Mouse (Mus musculus) layer of hippocampus, adult 9-11 months (tissue): ENCODE results near the gene Hhat.

ENCODE experiments used
- DNase-seq: peaks from one replicate; pipeline ENCODE4 v3.0.0; 2022

The Hhat gene

DNA sequence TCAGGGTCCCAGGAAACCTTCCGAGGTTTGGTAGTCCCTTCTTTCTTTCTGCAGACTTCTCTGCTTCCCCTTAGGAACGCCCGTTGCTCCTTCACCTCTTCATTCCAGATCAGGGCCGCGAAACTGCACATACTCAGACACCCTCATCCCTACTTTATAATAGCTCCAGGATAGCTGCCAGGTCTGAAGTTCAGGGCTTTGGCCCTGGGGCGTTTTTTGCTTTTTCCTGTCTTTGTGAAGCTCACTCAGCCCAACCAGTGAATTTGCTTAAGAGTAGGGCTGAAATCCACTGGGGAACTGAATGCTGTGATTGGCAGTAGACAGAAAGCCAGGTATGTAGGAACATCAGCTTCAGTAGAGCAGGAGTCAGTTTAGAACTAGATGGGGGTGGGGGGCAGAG lies 293.5 kb downstream of the Hhat start:
- no peak for DNase-seq

DNA sequence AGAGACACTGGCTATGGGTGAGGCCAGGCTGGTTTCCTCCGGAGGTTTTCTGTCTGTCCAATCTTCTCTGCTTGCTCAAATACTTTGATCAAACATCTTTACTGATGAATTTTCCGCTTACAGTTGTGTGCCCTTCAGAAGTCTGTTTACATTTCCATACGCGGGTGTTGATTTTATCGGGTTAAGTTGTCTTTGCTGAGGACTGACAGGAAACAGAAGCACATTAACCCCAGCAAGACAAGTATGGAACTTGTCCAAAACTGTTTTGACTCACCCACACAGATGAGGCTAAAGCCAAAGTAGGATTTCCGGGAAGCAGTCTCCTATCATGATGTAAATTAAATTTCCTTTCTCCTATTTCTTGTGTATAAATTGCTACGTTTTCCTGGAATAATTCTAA lies 294.3 kb downstream of the Hhat start:
- DNase-seq, result no peak

DNA sequence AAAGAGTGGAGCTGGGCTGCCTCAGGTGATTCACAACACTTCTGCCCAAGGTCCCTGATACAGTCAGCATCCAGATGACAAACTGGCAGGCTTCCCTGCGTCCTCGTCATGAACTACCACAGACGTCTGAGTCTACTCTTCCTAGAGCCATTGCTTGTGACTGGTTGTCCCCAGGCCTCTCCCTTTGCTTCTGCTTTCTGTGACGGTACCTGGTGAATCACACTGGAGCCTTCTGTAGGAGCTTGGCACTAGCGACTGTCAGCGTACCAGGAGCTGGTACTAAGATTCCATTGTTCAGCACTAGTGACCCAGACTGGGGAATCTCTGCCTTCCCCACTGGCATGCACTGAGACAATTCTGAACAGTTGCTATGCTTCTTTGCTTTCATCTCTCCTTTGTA lies 297.9 kb downstream of the Hhat start:
- DNase-seq, result no peak

DNA sequence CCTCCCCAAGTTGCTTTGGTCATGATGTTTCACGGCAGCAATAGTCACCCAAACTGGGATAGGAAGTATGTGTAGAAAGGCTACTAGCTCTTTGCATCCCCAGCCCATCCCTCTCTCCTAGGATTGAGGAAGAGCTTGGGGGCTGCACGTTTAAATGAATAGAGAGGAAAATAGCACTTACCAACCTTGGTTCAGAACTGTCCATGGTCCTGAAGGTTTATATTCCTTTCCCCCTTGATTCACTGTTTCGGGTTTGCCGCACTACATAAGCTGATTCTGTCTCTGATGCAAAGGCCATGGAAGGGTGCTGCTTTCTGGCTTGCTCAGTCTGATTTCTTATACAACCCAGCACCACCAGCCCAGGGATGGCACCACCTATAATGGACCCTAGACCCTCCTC lies 298.7 kb downstream of the Hhat start:
- DNase-seq, result no peak

DNA sequence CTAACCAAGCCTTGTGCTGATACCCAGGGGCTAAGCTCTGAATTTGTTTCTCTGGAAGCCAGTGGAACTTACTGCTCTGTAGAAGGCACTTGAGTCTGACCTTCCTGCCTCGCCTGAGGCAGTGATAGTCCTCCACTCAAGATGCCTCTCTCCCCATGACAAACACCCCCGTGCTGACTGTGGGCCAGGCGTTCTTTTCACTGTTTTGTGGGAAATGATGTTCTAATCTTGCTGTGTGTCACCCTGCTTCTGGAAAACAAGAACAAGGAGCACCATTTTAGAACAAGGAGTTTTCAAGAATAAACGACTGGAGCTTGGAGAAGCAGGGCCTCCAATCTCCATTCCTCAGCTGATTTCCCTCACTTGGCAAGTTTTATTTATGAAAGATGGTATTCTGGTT lies 307.3 kb downstream of the Hhat start:
- DNase-seq, result no peak

DNA sequence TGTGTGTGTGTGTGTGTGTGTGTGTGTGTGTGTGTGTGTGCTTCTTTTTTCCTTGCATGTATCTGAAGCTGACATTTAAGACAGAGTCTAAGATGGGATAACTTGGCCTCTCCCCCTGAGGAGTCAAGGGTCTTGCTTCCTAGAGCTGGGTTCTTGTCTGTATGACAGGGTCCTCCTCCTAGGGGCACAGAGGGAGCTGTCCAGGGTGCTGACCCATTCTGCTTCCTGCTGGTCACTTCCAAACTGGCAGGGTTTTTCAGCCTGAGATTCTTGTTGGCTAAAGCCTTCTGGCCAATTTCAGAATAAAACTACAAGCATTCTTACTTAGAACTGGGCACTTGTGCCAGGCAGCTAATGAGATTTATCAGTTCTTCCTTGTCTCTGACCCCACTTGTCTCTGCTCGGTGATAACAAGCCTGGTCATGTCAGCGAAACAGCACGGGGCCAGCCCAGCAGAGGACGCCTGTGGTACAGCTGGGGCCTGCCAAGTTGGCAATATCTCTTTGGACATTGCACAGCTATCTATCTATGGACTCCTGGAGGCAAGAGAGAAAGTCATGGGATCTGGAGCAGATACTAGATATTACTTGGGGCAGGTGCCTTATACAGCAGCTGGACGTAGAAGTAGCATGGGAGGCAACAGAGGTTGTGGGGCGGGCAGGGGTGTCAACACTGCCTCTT lies 313.4 kb downstream of the Hhat start:
- DNase-seq, result no peak

DNA sequence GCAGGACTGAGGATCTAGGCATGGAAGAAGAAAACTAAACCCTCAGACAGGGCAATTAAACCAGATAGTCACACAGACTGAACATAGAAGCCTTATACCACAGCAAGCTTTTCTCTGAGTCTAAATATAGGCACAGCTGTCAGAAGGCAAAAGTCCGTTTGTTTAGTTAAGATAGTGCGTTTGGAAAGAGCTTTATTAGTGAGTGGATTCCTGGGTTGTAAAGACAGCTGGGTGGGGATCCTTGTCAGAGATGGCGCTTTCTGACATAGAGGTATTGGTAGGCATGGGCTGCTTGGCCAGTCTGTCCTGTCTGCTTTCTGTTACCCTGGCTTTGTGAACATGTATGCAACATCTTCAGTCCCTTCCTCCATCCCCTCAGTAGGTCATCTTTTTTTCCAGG lies 314.0 kb downstream of the Hhat start:
- DNase-seq, result no peak

DNA sequence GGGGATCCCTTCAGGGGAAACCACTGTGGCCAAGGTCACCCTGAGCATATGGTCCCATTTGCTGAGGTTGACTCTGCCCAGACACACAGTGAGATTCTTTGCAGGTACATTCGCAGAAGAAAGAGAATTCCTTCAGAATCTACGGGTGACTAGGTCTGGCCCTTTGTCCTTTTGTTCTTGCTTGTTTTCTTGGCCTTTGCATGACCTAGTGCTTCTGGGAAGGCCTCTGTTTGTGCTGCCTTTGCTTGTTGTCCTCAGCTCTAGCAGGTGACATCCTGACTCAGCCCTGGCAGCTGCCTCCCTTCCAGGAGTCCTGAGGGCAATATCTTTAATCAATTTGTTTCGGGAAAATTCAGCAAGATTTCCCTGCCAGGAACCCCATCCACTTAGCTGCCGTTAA lies 316.0 kb downstream of the Hhat start:
- DNase-seq, result no peak

DNA sequence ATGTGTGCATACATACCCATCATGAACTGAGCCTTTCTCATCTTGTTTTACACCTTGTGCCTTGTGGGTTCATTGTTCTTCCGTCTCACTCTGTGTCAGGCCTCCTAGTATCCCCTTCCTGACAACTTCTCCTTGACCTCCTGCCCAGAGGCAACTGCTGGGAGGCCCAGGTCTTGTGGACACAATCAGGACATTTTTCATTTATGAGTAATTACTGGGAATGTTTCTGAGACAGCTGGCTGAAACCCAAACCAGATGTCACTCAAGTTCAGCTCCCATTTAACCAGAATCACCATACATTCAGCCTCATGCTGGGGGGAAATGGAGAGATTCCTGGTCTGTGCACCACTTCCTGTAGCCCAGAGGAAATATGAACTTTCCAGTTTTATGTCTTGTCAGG lies 316.5 kb downstream of the Hhat start:
- DNase-seq, result no peak

DNA sequence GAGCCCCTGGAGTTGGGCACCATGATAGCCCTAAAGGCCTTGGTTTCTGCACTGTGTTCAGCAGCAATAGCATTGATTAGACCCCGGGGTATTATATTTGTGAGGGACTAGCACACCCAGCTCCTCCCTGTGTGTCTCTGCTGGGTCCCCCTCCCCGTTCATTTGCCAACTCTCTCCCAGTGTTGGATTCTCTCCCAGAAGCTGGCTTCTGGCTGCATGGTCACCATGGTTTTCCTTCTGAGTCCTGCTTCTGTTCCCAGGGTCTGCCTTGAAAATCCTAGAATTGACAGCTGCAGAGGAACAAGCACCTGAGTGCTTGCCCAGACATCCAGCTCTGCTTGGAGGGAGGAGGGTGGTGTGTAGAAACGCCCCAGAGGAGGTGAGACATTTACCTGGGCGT lies 319.3 kb downstream of the Hhat start:
- DNase-seq, result peak; percentile 52

DNA sequence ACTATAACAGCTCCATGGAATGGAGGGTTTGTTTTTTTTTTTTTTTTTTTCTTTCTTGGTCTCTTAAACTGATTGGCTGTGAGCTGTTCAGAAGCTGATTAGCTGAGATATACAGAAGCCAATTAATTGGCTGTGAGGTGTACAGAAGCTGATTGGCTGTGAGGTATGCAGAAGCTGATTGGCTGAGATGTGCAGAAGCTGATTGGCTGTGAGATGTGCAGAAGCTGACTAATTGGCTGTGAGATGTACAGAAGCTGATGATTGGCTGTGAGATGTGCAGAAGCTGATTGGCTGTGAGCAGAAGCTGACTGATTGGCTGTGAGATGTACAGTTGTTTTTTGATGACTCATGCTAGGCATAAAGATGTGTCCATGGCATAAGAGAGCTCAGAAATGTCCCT lies 320.6 kb downstream of the Hhat start:
- no peak for DNase-seq

DNA sequence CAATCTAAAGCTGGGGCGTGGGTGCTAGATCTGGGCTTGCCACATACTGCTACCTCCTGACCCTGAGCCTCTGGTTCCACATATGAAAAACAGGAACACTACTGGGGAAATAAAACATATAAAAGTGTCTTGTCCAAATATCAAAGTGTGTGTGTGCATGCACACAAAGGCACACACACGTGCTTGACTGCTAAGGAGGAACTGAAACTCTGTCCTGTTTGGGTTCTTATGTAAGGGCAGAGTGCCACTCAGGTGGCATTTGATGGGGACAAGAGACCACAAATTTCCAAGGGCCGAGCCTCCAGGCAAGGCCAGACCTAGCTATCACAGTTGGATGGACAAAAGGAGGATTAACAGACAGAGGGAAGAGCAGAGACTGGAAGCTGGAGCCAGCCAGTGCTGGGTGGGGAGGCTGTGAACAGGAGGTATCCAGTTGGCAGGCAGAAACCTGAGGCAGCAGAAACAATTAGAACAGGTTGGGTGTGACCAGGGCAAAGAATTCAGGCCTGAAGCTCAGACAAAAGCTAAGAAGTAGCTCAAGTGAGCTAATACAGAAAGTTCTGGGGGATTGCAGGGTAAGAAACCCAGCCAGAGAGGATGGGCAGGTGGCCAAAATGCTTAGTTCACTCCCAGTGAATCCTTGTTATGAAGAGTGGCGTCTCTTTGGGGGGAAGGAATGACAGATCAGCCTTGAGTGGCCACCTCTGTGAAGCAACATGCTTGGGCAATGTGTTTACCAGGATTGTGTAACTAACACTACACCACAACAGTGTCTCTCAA lies 321.3 kb downstream of the Hhat start:
- no peak for DNase-seq

DNA sequence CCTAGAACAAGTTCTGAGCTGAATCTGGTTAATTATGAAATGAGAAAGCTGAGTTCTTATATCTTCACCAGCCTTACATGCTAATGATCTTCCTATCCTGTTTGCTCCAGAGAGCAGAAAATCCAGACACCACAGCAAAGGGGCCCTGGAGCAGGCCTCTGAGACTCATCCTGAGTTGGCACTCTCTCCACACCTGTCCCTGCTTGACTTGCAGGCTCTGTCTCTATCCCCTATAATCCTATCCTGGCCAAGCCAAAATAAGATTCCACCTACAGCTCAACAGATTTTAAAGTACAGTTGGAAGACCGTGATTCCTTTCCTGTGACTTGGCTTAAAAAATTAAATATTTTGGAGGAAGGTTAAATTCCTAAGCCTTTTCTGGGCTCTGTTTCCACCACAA lies 322.5 kb downstream of the Hhat start:
- DNase-seq, result no peak

DNA sequence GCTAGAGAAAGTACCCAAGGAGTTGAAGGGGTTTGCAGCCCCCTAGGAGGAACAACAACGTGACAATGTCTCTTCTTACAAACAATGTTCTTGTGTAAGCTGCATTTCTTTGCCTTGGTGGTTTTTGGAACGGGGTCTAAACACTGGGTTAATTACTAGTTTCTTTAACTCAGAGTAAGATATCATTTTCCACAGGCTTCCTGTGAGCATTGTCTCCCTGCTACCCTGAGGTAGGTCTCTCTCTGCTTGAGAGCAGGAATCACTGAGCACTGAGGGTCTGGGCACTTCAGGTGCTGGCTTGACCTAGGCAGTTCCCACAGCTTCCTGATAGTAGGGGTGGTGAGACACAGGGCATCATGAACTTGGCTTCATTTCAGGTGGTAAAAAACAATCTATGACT lies 323.4 kb downstream of the Hhat start:
- DNase-seq, result no peak
